Mouse (Mus musculus) myocyte (in vitro differentiated cells): Measurements from ENCODE around the gene Afmid.

Experiments
- POLR2A ChIP-seq: IDR thresholded peaks from one replicate; pipeline ENCODE4 v1.6.1; 2011; ENCODE audit warnings: low read depth, mild to moderate bottlenecking, control low read depth, moderate library complexity; ENCODE audit not compliant: insufficient read length
- POLR2AphosphoS2 ChIP-seq: IDR thresholded peaks from one replicate; pipeline ENCODE4 v1.6.1; 2011; ENCODE audit warnings: low read depth, control low read depth; ENCODE audit not compliant: insufficient read length
- REST ChIP-seq: IDR thresholded peaks from one replicate; pipeline ENCODE4 v1.6.1; 2011; ENCODE audit warnings: mild to moderate bottlenecking, control low read depth, moderate library complexity; ENCODE audit not compliant: insufficient read depth, insufficient read length
- SRF ChIP-seq: IDR thresholded peaks from one replicate; pipeline ENCODE4 v1.6.1; 2011; ENCODE audit warnings: low read depth; ENCODE audit not compliant: control insufficient read depth, insufficient read length
- TCF12 ChIP-seq: IDR thresholded peaks from one replicate; pipeline ENCODE4 v1.6.1; 2011; ENCODE audit warnings: mild to moderate bottlenecking, control low read depth; ENCODE audit not compliant: poor library complexity, insufficient read depth, severe bottlenecking

GRCm38 (mm10) chr11:117824060-117824969 lies 1.4 kb upstream of the Afmid start:
- TF ChIP-seq POLR2A (peak; percentile 25), TCF12 (no peak), REST (no peak), SRF (no peak), POLR2AphosphoS2 (peak; percentile 57)
